Mouse (Mus musculus) adrenal gland, postnatal 10 days (tissue): ENCODE data around the gene 4931406C07Rik. TPM values are rescaled to one million over a fixed set of nuclear protein-coding genes. Genes with fewer than 3 reads are reported as not detected.

ENCODE experiments used
- DNase-seq: peaks from one replicate; pipeline ENCODE4 v3.0.0; 2021; ENCODE audit warnings: mixed read lengths
- total RNA-seq, 2 experiments: library from RNA; stranded (reverse); gene quantifications; 2 replicates each; pipeline ENCODE4 v1.2.3; 2021

Gene 4931406C07Rik
- total RNA-seq, 2 experiments from 2014 or later: 126 to 134 TPM

GRCm38 (mm10) chr9:15288402-15288801 is 17.8 kb downstream of the 4931406C07Rik start:
- DNase-seq: no peak

GRCm38 (mm10) chr9:15287846-15288245 is 18.4 kb downstream of the 4931406C07Rik start:
- no peak for DNase-seq

GRCm38 (mm10) chr9:15285443-15285842 is 20.8 kb downstream of the 4931406C07Rik start:
- DNase-seq: peak; percentile 35

- no peak for DNase-seq
These were observed 25.8 kb downstream of the 4931406C07Rik start for GRCm38 (mm10) chr9:15280491-15280879.

GRCm38 (mm10) chr9:15279649-15280490 is 26.4 kb downstream of the 4931406C07Rik start, which contains the start of gene Med17:
Med17 (minus strand) TSS chr9:15279931.
- peak; percentile 95 for DNase-seq

GRCm38 (mm10) chr9:15279139-15279648 is 27.1 kb downstream of the 4931406C07Rik start:
- no peak for DNase-seq

GRCm38 (mm10) chr9:15278343-15278742 is 27.9 kb downstream of the 4931406C07Rik start:
- DNase-seq: no peak

- no peak for DNase-seq
These were observed 29.4 kb downstream of the 4931406C07Rik start for GRCm38 (mm10) chr9:15276855-15277254.

- DNase-seq: no peak
These were observed 32.3 kb downstream of the 4931406C07Rik start for GRCm38 (mm10) chr9:15273981-15274380.

- DNase-seq: no peak
These were observed 42.8 kb downstream of the 4931406C07Rik start for GRCm38 (mm10) chr9:15263487-15263886.

GRCm38 (mm10) chr9:15261980-15262379 is 44.3 kb downstream of the 4931406C07Rik start:
- DNase-seq: no peak

GRCm38 (mm10) chr9:15256214-15256613 is 50.0 kb downstream of the 4931406C07Rik start:
- DNase-seq: no peak

GRCm38 (mm10) chr9:15254501-15254900 is 51.7 kb downstream of the 4931406C07Rik start:
- DNase-seq: no peak

GRCm38 (mm10) chr9:15252196-15252595 is 54.1 kb downstream of the 4931406C07Rik start:
- no peak for DNase-seq

GRCm38 (mm10) chr9:15250376-15250775 is 55.9 kb downstream of the 4931406C07Rik start:
- DNase-seq: no peak

- DNase-seq: no peak
These were observed 60.8 kb downstream of the 4931406C07Rik start for GRCm38 (mm10) chr9:15245319-15246075.

- DNase-seq: no peak
These were observed 64.1 kb downstream of the 4931406C07Rik start for GRCm38 (mm10) chr9:15242130-15242529.

- peak; percentile 81 for DNase-seq
These were observed 64.7 kb downstream of the 4931406C07Rik start for GRCm38 (mm10) chr9:15241596-15241939.

GRCm38 (mm10) chr9:15240863-15241595 is 65.2 kb downstream of the 4931406C07Rik start:
- no peak for DNase-seq

- DNase-seq: no peak
These were observed 66.2 kb downstream of the 4931406C07Rik start for GRCm38 (mm10) chr9:15240006-15240405.

GRCm38 (mm10) chr9:15239042-15239925 is 67.0 kb downstream of the 4931406C07Rik start, which contains the start of gene Vstm5:
Vstm5 (plus strand) TSS chr9:15239045.
- peak; percentile 48 for DNase-seq
